Mouse (Mus musculus) urinary bladder, postnatal 36 days (tissue): ENCODE data around the gene Zbtb16.

Experiments used
- DNase-seq, 2 experiments: peaks; one replicate each; pipeline ENCODE4 v3.0.0; 2022; ENCODE audit warnings: low spot score in 2 of 2, mixed read lengths in 1 of 2

Gene Zbtb16

DNA sequence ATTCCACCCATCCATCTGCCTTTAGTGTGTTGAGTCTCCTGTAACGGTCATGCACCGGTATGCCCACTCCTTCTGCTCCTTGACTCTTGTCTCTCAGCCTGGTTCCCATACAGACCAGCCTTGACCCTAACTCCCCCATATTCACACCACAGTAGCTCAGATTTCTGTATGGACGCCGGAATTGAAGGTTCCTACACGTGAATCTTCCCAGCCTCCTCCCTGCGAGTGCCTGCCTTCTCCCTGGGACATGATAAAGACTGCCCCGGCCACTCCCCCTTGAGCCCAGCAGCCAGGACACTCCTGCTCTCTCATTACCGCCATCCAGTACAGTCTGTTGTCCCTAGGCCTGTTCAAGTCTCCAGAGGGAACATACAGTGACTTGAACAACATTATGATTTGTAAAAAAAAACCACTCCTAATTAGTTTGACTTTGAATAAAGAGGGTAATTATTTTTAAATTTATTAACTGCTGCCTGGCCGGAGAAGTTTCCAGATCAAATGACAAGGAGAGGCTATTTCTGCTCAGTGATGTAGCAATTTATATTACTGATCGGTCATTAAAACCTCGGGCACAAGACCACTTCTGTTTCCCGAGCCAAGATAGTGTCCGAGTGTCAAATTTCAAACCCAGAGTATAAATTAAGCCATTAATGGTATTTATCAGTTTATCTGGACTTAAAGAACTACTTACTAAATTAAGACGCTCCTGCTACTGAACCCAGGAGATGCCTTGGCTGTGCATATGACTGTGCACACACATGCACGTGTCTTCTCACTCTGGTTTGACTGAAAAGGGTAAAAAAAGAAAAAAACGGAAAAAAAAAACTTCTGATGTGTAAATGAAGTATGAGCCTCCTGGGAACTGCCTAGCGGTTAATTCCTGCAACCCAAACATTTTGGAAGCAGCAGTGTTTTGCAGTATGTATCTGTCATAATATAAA is 125.4 kb downstream of the Zbtb16 start:
- no peak for DNase-seq

DNA sequence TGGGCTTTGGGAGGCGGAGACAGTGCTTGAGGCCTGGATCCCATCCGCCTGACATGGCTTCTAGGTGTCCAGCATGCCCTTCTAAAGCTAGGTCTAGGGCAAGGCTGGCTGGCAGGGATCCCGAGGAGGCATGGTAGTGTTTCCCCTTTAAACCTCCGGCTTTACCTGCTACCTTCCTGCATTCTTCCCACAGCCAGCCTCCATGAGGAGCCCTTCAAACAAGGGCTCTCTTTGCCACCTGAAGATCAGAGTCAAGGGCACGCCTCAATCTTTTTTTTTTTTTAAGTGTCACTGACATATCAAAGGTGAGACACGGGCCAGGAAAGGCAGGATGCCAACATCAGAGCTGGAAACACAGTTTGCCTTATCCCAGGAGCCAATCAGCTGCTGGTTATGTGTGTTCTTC is 128.2 kb downstream of the Zbtb16 start:
- no peak for DNase-seq

- DNase-seq, result no peak
Observed at GRCm38 (mm10) chr9:48707134-48707823, 128.7 kb downstream of the Zbtb16 start.

- DNase-seq, result no peak
Observed at GRCm38 (mm10) chr9:48701296-48701695, 134.7 kb downstream of the Zbtb16 start.

- no peak for DNase-seq
Observed at GRCm38 (mm10) chr9:48700871-48701270, 135.2 kb downstream of the Zbtb16 start.

DNA sequence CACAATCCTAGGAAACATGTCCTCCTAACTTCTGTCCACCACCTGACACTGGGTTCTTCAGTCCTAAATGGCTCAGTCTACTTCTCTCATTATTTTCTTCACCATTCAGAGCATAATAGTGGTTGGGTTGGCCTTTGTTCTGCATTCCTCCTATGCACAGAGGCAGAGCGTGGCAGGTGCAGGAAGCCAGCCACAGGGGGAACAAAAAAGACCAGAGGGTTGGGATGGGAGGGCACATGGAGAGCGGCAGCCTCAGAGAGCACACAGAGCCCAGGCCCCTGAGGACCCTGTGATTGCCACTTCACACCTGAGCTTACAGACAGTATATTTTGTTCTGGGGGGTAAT is 138.6 kb downstream of the Zbtb16 start:
- no peak for DNase-seq

DNA sequence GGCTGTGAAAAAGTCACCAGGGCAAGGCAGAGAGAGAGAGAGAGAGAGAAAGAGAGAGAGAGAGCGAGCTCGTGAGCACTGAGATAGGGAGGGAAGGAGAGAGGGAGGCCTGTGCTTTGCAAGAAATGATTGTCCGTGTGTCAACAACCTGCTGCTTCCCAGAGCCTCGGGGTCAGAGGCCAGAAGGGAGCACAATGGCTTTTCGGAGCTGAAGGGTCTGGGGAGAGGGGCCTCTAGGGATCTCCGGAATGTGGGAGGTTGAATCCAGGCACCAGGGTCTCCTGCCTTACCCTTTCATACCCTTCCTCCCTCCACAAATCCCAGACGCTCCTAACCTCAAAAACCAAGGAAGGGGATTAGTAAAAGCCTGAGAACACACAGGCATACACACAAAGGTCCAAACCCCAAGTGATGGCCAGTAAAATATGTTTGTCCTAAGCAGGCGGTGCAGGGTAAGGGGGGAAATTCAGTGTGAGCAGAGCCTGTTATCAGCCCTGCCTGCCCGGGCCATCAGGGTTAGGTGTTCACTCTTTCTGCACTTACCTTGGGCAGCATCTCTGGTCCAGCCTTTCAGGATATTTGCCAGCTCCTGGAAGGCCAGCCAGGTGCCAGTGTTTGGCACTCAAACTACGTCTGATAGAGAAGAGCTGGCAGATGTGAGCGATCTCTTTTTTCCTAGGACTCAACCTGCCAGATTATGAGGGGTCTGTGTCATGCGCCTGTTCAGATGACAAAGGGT is 139.1 kb downstream of the Zbtb16 start:
- DNase-seq, result no peak

- no peak for DNase-seq
Observed at GRCm38 (mm10) chr9:48696330-48696729, 139.7 kb downstream of the Zbtb16 start.

DNA sequence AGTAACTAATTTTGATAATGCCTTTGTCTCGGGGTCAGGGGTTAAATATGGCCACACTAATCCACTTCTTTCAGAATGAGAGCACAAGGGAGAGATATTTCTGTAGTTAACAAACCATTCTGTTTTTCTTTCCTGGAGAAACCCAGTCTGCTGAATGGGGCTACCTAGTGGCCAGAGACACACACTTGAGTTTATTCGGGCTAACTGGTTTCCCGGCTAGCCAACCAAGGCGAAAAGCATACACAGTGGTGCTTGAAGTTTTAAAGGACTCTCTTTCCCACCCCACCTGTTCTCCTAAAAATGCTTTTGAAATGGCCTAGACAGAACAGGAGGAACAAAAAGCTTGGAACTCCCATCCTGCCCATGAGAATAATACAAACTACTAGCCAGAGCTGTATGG is 140.2 kb downstream of the Zbtb16 start:
- no peak for DNase-seq

- DNase-seq, result no peak
Observed at GRCm38 (mm10) chr9:48694616-48695061, 141.4 kb downstream of the Zbtb16 start.

DNA sequence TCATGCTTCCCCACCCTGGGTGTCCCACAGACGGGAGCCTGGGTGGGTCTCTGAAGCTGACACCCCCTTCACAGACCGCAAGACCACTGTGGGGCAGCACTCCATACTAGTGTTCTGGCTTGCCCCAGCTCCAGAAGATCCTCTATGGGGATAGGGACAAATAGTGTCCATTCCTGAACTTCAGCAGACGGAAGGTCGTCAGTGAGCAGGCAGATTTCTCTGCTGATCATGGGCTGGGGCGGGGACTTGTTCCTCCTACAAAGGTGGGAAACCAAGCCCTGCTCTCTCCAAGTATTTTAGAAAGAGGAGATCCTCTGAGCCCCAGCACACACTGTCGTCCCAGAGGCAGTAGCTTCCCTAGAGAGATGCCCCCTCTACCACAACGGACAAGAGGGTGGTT is 142.3 kb downstream of the Zbtb16 start:
- DNase-seq, result no peak

DNA sequence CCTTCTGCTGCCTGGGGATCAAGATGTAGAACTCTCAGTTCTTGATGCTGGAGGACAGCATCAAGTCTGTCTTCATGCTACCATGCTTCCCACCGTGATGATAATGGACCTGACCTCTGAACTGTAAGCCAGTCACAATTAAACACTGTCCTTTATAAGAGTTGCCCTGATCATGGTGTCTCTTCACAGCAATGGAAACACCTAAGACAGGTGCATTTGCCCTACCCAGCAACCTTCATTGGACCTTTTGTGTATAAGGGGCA is 146.4 kb downstream of the Zbtb16 start:
- no peak for DNase-seq

GRCm38 (mm10) chr9:48688859-48689717 is 146.9 kb downstream of the Zbtb16 start:
- no peak for DNase-seq

DNA sequence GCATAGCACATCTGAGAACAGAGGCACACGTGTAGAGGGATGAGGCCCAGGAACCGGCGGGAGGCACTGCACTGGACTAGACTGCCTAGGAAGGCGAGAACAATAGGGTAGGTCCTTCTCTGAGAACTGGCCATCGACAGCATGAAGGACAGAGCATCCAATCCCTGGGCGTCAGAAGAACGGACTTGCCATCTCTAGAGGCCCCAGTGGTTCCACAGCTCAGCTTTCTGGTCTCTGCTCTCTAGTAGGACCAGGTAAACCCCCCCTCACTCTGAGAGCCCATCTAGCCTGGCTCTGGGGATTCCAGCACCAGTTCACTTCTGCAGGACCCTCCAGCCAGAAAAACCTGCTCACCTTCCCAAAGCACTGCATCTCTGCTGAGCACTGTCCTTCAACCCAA is 148.1 kb downstream of the Zbtb16 start:
- DNase-seq, result no peak

DNA sequence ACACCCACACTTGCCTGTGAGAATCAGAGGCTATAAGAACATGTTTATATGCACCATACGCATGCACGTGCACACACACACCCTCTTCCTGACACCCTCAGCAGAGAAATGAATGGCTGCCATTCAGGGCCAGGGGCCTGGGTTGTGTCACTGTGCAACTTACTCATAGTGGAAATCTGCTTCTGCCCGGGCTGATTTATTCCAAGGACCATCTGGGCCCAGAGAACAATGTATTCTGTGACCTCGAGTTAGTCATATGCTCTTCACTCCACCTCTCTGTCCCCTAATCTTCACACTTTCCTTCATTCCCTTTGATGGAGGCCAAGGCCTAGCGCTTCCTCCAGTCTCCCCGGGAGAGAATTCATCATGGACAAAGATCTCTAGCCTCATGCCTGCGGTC is 150.3 kb downstream of the Zbtb16 start:
- DNase-seq, result no peak

- DNase-seq, result no peak
Observed at GRCm38 (mm10) chr9:48684144-48684543, 151.9 kb downstream of the Zbtb16 start.

GRCm38 (mm10) chr9:48681193-48681592 is 154.8 kb downstream of the Zbtb16 start:
- no peak for DNase-seq

- no peak for DNase-seq
Observed at GRCm38 (mm10) chr9:48678426-48679358, 157.3 kb downstream of the Zbtb16 start.

GRCm38 (mm10) chr9:48675151-48675790 is 160.8 kb downstream of the Zbtb16 start:
- no peak for DNase-seq
